Mouse (Mus musculus): Measurements from ENCODE around the gene Spata32.

Spata32 gene

DNA sequence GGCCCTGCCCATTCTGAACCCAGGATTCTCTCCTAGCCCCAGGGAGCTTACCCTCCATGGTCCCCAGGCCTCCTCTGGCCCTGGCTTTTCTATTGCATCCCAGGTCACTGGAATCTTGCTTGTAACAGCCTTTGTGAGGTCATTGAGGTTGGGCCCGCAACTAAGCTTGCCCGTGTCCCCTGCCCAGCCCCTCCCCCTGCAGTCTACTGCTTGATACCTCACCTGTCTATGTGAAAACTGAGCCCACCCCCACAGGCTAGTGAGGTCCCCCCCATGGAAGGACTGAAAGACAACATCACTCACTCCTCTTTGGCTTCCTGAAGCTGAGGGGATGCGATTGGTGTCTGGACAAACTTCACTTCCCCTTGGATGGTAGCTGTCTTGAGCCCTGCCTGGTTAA, 9.8 kb downstream of the Spata32 start, which contains the start of gene 1700023F06Rik:
1700023F06Rik (minus strand) TSS at position 101 of the 400 bp plus-strand sequence.
- in situ Hi-C loops (cut with MboI, MseI), result no loop called here

DNA sequence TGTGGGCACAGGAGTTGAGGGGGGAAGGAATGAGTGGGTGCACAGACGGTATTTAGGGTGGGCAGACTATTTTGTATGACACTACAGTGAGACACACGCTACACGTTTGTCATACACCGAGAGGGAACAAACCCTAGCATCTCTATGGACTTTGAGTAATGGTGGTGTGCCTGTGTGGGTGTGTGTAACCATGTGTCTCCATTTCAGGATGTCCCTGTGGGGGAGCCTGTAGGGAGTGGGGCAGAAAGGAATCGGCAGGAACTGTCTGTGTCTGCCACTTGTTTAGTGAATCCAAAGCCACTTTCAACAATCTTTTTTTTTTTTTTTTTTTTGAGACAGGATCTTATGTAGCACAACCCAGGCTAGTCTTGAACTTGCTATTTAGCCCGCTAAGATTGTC, 12.0 kb downstream of the Spata32 start:
- in situ Hi-C loops (cut with MboI, MseI), result no loop called here

GRCm38 (mm10) chr11:103202376-103202775, 15.9 kb downstream of the Spata32 start:
- in situ Hi-C loops (cut with MboI, MseI), result no loop called here

DNA sequence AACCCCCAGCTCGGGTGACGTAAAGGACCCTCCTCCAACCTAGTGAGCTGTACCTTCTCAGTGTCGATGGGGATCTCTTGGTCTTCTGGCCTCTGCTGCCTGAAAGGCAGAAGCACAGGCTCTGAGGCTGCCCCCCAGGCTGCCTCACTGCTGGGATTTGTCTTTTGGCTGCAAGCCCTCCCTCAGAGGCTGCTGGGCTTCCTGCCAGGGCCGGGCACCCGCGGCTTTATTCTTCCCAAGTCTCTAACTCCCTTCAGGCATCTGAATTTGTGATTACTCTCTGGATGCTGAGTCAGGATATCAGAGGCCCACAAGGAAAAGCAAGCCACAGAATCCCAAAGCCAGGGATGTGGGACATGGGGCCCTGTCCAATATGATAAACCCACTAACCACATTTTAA, 16.6 kb downstream of the Spata32 start:
- in situ Hi-C loops (cut with MboI, MseI), result no loop called here

- in situ Hi-C loops (cut with MboI, MseI), result no loop called here
These were observed 19.1 kb downstream of the Spata32 start for GRCm38 (mm10) chr11:103198911-103199803.

GRCm38 (mm10) chr11:103198339-103198738, 19.9 kb downstream of the Spata32 start:
- in situ Hi-C loops (cut with MboI, MseI), result no loop called here

DNA sequence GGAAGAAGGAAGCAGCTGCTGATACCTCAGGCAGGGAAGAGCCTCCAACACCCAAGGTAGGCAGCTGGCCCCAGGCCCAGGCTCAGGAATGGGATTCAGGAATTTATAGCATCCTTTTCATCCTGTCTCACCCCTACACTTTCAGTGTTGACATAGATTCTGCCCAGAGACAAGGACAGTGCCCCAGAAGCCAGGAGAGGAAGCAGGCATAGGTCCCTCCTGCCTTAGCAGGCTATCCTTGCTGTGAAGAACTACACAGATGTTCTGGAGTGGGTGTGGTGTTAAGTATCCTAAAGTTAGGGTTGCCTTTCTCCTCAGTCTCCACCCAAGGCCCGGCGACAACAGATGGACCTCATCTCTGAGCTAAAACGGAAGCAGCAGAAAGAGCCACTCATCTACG, 20.9 kb downstream of the Spata32 start:
- in situ Hi-C loops (cut with MboI, MseI), result no loop called here

DNA sequence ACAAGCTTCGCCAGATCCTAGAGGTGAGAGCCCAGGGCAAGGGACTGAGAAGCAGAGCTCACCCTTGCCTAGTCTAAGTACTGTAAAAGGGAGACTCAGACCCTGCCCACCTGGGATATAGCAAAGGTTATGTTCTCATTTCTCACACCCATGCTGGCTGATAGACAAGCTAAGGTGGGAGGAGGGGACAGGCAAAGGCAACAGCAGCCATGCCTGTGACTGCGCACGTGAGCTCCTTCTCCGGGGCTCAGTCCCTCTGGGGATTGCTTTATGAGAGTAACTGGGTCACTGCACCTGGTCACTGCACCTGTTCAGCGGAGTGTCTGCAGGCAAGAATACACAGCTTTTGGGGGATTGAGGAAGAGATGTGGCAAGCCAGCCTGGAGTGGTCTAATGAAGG, 22.6 kb downstream of the Spata32 start:
- in situ Hi-C loops (cut with MboI, MseI), result no loop called here

GRCm38 (mm10) chr11:103195236-103195635, 23.0 kb downstream of the Spata32 start:
- in situ Hi-C loops (cut with MboI, MseI), result no loop called here

GRCm38 (mm10) chr11:103193825-103194168, 24.4 kb downstream of the Spata32 start:
- in situ Hi-C loops (cut with MboI, MseI), result no loop called here

GRCm38 (mm10) chr11:103192956-103193824, 25.0 kb downstream of the Spata32 start:
- in situ Hi-C loops (cut with MboI, MseI), result no loop called here

DNA sequence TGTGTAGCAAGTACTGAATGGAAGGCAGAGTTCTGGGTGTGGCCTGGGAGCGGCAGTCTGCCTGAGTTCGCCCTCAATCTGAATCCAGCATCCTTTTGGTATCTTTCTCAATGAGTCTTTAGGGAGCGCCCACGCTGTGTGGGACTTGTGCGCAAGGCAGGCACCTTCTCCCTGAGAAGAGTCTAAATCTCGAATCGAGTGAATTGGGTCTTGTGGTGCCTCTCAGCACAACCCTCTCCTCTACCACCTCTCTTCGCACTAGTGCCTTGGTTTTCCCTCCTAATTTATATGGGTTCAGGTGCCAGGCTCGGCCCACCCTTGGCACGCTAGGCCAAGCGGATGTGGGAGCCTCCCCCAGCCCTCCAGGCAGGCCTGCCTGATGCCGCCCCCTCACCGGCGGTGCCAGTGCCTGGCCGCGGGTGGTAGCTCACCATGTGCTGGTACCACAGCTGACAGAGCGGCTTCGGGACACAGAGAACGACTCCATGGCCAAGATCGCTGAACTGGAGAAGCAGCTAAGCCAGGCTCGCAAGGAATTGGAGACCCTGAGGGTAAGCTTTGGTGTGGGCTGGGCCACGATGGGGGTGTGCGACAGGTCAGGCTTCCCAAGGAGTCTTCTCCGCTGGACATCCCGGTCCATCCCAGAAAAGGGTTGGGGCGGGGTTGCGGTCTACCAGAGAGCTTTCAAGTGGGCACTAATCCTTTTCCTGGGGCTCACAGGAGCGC, 25.8 kb downstream of the Spata32 start:
- in situ Hi-C loops (cut with MboI, MseI), result no loop called here

DNA sequence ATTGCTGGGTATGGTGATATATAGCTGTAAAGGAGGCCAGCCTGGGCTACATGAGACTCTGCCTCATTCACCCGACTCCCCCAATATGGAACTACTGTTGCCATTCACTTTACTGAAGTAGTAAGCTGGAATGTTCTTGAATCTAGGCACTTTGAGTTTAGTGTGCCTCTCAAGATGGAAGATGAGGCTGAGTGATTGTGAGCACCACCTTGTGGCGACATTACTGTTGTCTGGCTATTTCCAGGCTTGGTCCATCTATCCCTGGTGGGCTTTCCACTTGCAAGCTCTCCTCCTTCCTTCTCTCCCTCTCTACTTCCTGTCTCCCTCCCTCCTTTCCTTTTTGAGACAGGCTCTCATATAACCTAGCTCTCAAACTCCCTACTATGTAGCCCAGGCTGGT, 33.3 kb downstream of the Spata32 start:
- in situ Hi-C loops (cut with MboI, MseI), result no loop called here

GRCm38 (mm10) chr11:103181911-103182310, 36.3 kb downstream of the Spata32 start:
- in situ Hi-C loops (cut with MboI, MseI), result no loop called here

DNA sequence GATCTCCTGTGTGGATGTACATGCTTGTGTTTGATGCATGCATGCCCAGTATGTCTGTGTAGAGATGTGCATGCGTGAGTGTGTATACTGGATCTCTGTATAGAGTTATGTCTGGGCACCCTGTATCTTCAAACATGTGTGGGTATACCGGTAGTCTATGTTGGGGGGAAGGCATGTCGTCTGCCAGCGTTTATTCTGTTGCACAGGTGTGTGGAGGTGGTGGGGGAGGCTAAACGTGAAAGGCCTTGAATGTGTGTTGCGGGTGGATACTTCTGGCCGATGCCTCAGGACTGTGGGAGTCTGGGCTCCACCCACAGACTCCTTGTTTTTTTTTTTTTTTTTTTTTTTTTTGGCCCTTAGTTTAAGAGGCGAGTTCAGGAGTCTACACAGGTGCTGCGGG, 36.9 kb downstream of the Spata32 start:
- in situ Hi-C loops (cut with MboI, MseI), result no loop called here

GRCm38 (mm10) chr11:103180426-103180825, 37.8 kb downstream of the Spata32 start:
- in situ Hi-C loops (cut with MboI, MseI), result no loop called here

DNA sequence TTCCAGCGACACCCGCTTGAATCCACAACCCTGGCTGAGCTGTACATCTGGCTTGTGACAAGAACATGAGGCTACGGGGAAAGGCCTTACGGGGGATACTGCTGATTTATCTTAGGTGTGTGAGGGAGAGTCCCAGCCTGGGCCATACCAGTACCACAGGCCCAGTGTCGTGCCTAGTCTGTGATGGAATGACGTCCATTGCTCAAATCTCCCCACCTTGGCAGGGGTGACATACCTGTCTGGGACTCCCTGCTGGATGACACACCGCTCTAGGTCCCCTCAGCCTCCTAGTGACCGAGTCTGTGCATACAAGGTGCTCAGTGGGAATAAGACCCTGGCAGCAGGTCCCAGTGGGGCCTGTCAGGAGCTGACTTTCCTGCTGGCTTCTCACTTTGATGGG, 39.5 kb downstream of the Spata32 start:
- in situ Hi-C loops (cut with MboI, MseI), result loop anchor here (5.0 kb wide), 1 partner anchor 84 kb away; no protein-coding TSS in a partner anchor

GRCm38 (mm10) chr11:103177815-103178485, 40.3 kb downstream of the Spata32 start:
- in situ Hi-C loops (cut with MboI, MseI), result loop anchor here (5.0 kb wide), 1 partner anchor 84 kb away; no protein-coding TSS in a partner anchor

GRCm38 (mm10) chr11:103177216-103177615, 41.0 kb downstream of the Spata32 start:
- in situ Hi-C loops (cut with MboI, MseI), result loop anchor here (5.0 kb wide), 1 partner anchor 85 kb away; no protein-coding TSS in a partner anchor

DNA sequence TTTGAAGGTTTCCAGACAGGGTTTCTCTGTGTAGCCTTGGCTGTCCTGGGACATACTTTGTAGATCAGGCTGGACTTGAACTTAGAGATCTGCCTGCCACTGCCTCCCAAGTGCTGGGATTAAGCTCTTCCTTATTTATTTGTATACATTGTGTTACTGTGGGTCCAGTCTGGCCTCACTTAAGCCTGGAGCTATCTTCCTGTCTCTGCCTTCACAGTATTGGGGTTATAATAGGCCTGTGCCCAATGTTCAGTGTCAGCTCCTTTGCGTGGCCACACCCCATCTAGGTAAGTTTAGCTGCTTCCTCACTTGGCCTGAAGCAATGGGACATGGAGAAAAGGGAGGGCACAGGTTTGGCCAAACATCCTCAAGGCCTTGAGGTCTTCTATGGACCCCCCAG, 41.7 kb downstream of the Spata32 start:
- in situ Hi-C loops (cut with MboI, MseI), result loop anchor here (5.0 kb wide), 1 partner anchor 86 kb away; no protein-coding TSS in a partner anchor

Data from T-helper 2 cell (primary cell).